Mouse (Mus musculus) midbrain, embryonic 13.5 days (tissue): ENCODE results near the gene Tbc1d1. TPM values are rescaled to one million over a fixed set of nuclear protein-coding genes. Genes with fewer than 3 reads are reported as not detected.
A peak's percentile ranks its signal among the peaks of the same experiment; 100 is the strongest.

ENCODE experiments used
- ATAC-seq: fragments of 200-750 bp; cut with Nextera tagmentation; 2 replicates; pipeline ENCODE4 v1.8.0; 2017; ENCODE audit warnings: mild to moderate bottlenecking, moderate TSS enrichment, moderate library complexity
- H3K27ac ChIP-seq: fragments of 300-500 bp; sonication (generic); 2 replicates; pipeline ENCODE4 v1.5.1; 2015; ENCODE audit warnings: inconsistent platforms, mild to moderate bottlenecking, moderate library complexity
- H3K27me3 ChIP-seq: fragments of 300-500 bp; sonication (generic); 2 replicates; pipeline ENCODE4 v1.6.1; 2015; ENCODE audit warnings: mild to moderate bottlenecking, inconsistent platforms
- H3K36me3 ChIP-seq: fragments of 300-500 bp; sonication (generic); 2 replicates; pipeline ENCODE4 v1.6.1; 2015; ENCODE audit warnings: mild to moderate bottlenecking, inconsistent platforms
- H3K4me1 ChIP-seq: fragments of 300-500 bp; sonication (generic); replicated peaks from 2 replicates; pipeline ENCODE4 v1.6.1; 2015; ENCODE audit warnings: inconsistent platforms
- H3K4me2 ChIP-seq: fragments of 300-500 bp; sonication (generic); replicated peaks from 2 replicates; pipeline ENCODE4 v1.6.1; 2015; ENCODE audit warnings: moderate library complexity, mild to moderate bottlenecking, inconsistent platforms
- H3K4me3 ChIP-seq: fragments of 300-500 bp; sonication (generic); replicated peaks from 2 replicates; pipeline ENCODE4 v1.5.1; 2015; ENCODE audit warnings: mild to moderate bottlenecking, inconsistent platforms
- H3K9ac ChIP-seq: fragments of 300-500 bp; sonication (generic); replicated peaks from 2 replicates; pipeline ENCODE4 v1.6.1; 2015; ENCODE audit warnings: mild to moderate bottlenecking, inconsistent platforms
- H3K9me3 ChIP-seq: fragments of 300-500 bp; sonication (generic); 2 replicates; pipeline ENCODE4 v1.6.1; 2016; ENCODE audit warnings: mild to moderate bottlenecking, inconsistent platforms
- WGBS: fragments of 180-500 bp; shearing (Covaris S2); methylation state at CpG from one replicate; pipeline ENCODE4 v1.1.7; 2015; 5-methylcytosine and 5-hydroxymethylcytosine counted together
- microRNA-seq: library from miRNA; unstranded; fragments of <30 nt; microRNA quantifications from one replicate; pipeline ENCODE4, GENCODE M21; 2016
- polyA plus RNA-seq: library from polyadenylated mRNA; unstranded; fragments of >200 nt; fragmentation: Nextera tagmentation; extraction: Ambion mirVana; gene quantifications from 2 replicates; pipeline ENCODE4 v1.2.1, GENCODE M21; 2015

Tbc1d1 gene
- polyA plus RNA-seq, 1 experiment from 2014 or later = 11.7 TPM

- 0 out of 2 replicates have a peak, but pooled peaks cover 3% of the 10 kb centered on the region for H3K27me3 ChIP-seq
- no peaks in the 10 kb centered on the region for H3K36me3 ChIP-seq
- H3K9ac ChIP-seq = no peak overlapping the region
- peaks cover 15% of the 10 kb centered on the region for H3K4me1 ChIP-seq
- no peaks in the 10 kb centered on the region for H3K9me3 ChIP-seq
- WGBS = 36% methylated on average over 6 of the region's 6 CpGs
- no peak overlapping the region for H3K4me2 ChIP-seq
- no peak overlapping the region for H3K4me3 ChIP-seq
- H3K27ac ChIP-seq = no peak overlapping the region
- ATAC-seq = peak; percentile 60; the same call in 1 of the 2 replicates
These were observed 233.3 kb downstream of the Tbc1d1 start for GRCm38 (mm10) chr5:64389202-64389929.

- Histone ChIP-seq H3K27me3 (0 out of 2 replicates have a peak, but pooled peaks cover 3% of the 10 kb centered on the region), H3K9ac (no peak overlapping the region), H3K4me3 (no peak overlapping the region), H3K27ac (no peak overlapping the region), H3K9me3 (no peaks in the 10 kb centered on the region), H3K36me3 (no peaks in the 10 kb centered on the region), H3K4me1 (peaks cover 15% of the 10 kb centered on the region), H3K4me2 (no peak overlapping the region)
- no peak for ATAC-seq
- 61% methylated on average over 4 of the region's 4 CpGs for WGBS
These were observed 235.2 kb downstream of the Tbc1d1 start for GRCm38 (mm10) chr5:64391346-64391745.

GRCm38 (mm10) chr5:64392426-64393020, 236.4 kb downstream of the Tbc1d1 start:
- Histone ChIP-seq H3K27me3 (0 out of 2 replicates have a peak, but pooled peaks cover 3% of the 10 kb centered on the region), H3K9ac (no peak overlapping the region), H3K27ac (no peak overlapping the region), H3K4me1 (peaks cover 15% of the 10 kb centered on the region), H3K4me2 (no peak overlapping the region), H3K36me3 (no peaks in the 10 kb centered on the region), H3K4me3 (no peak overlapping the region), H3K9me3 (no peaks in the 10 kb centered on the region)
- no peak for ATAC-seq
- WGBS = 92% methylated on average over 8 of the region's 8 CpGs

- WGBS = 95% methylated on average over 4 of the region's 4 CpGs
- ATAC-seq = no peak
- Histone ChIP-seq H3K4me2 (no peak overlapping the region), H3K27me3 (no peaks in the 10 kb centered on the region), H3K9me3 (no peaks in the 10 kb centered on the region), H3K4me1 (peaks cover 15% of the 10 kb centered on the region), H3K9ac (no peak overlapping the region), H3K4me3 (no peak overlapping the region), H3K27ac (no peak overlapping the region), H3K36me3 (no peaks in the 10 kb centered on the region)
These were observed 237.4 kb downstream of the Tbc1d1 start for GRCm38 (mm10) chr5:64393530-64393929.

- WGBS = 92% methylated on average over 13 of the region's 13 CpGs
- no peak overlapping the region for H3K9ac ChIP-seq
- H3K27me3 ChIP-seq = no peaks in the 10 kb centered on the region
- ATAC-seq = no peak
- no peaks in the 10 kb centered on the region for H3K9me3 ChIP-seq
- no peak overlapping the region for H3K27ac ChIP-seq
- no peak overlapping the region for H3K4me3 ChIP-seq
- H3K4me2 ChIP-seq = no peak overlapping the region
- no peaks in the 10 kb centered on the region for H3K36me3 ChIP-seq
- H3K4me1 ChIP-seq = no peaks in the 10 kb centered on the region
These were observed 242.1 kb downstream of the Tbc1d1 start for GRCm38 (mm10) chr5:64398155-64398554.

GRCm38 (mm10) chr5:64400742-64401141, 244.6 kb downstream of the Tbc1d1 start:
- Histone ChIP-seq H3K27ac (no peak overlapping the region), H3K36me3 (no peaks in the 10 kb centered on the region), H3K4me2 (no peak overlapping the region), H3K27me3 (no peaks in the 10 kb centered on the region), H3K9ac (no peak overlapping the region), H3K4me1 (no peaks in the 10 kb centered on the region), H3K9me3 (no peaks in the 10 kb centered on the region), H3K4me3 (no peak overlapping the region)
- 97% methylated on average over 4 of the region's 4 CpGs for WGBS
- ATAC-seq = no peak

Small RNA genes lying within 50 kb of the gene (microRNA-seq; reads per million reads assigned to microRNA genes)
- gene Gm22395 = not detected

Other genes starting within 250 kb of the Tbc1d1 start
- 9.5 and 10.2 TPM in 2 replicates for gene Rell1, start 187.4 kb upstream of the Tbc1d1 start, polyA plus RNA-seq
- 20.8 and 22.2 TPM in 2 replicates for gene Pgm2, start 63.4 kb upstream of the Tbc1d1 start, polyA plus RNA-seq